Mouse (Mus musculus): ENCODE measurements around the gene Atad5. TPM values are rescaled to one million over a fixed set of nuclear protein-coding genes. Genes with fewer than 3 reads are reported as not detected.
"Not testable (repeated sequence)": the region's sequence is repeated elsewhere in the genome, so short reads cannot be mapped to it uniquely, and the experiment has no call there.

Atad5 gene
- 4.4 and 4.7 TPM in 2 replicates for polyA plus RNA-seq (2015; fragmentation: Nextera tagmentation; extraction: Ambion mirVana)

GRCm38 (mm10) chr11:80088917-80089816 is at the start of gene Atad5:
Gene Atad5 (plus strand): TSS chr11:80089400.
- H3K36me3 ChIP-seq, result no peaks in the 10 kb centered on the region
- H3K27me3 ChIP-seq, result no peaks in the 10 kb centered on the region
- WGBS, result 3% methylated on average over 57 of the region's 57 CpGs
- H3K4me3 ChIP-seq, result peak within 1 kb of the TSS; percentile 90
- H3K4me1 ChIP-seq (replicated peaks), result peaks cover 6% of the 10 kb centered on the region
- H3K9me3 ChIP-seq (replicated peaks), result no peaks in the 10 kb centered on the region
- peak within 1 kb of the TSS; percentile 58 for H3K27ac ChIP-seq
- peak; percentile 77 for ATAC-seq (replicated peaks; ENCODE audit: insufficient number of reproducible peaks, insufficient read depth, low FRiP score, low read depth)
- peak within 1 kb of the TSS; percentile 82 for H3K9ac ChIP-seq
- peak within 1 kb of the TSS; percentile 72 for H3K4me2 ChIP-seq

- Histone ChIP-seq H3K9ac (no peak overlapping the region), H3K27me3 (no peaks in the 10 kb centered on the region), H3K36me3 (peaks cover 6% of the 10 kb centered on the region; the same call in 1 of the 2 replicates), H3K27ac (no peak overlapping the region), H3K4me1 (replicated peaks) (peaks cover 4% of the 10 kb centered on the region; the same call in 1 of the 2 replicates), H3K4me2 (no peak overlapping the region), H3K4me3 (no peak overlapping the region), H3K9me3 (replicated peaks) (no peaks in the 10 kb centered on the region)
- WGBS, result 56% methylated on average over 10 of the region's 10 CpGs
- no peak for ATAC-seq (replicated peaks; ENCODE audit: insufficient number of reproducible peaks, insufficient read depth, low FRiP score, low read depth)
Measured at GRCm38 (mm10) chr11:80042615-80043418, 46.4 kb upstream of the Atad5 start.

GRCm38 (mm10) chr11:80043419-80043817 is 45.8 kb upstream of the Atad5 start:
- Histone ChIP-seq H3K9me3 (replicated peaks) (no peaks in the 10 kb centered on the region), H3K9ac (no peak overlapping the region), H3K4me1 (replicated peaks) (peaks cover 4% of the 10 kb centered on the region; the same call in 1 of the 2 replicates), H3K27me3 (no peaks in the 10 kb centered on the region), H3K4me2 (no peak overlapping the region), H3K4me3 (no peak overlapping the region), H3K36me3 (peaks cover 12% of the 10 kb centered on the region; the same call in 1 of the 2 replicates), H3K27ac (no peak overlapping the region)
- no peak for ATAC-seq (replicated peaks; ENCODE audit: insufficient number of reproducible peaks, insufficient read depth, low FRiP score, low read depth)
- 84% methylated on average over 8 of the region's 8 CpGs for WGBS

GRCm38 (mm10) chr11:80046856-80047255 is 42.3 kb upstream of the Atad5 start:
- Histone ChIP-seq H3K36me3 (peaks cover 12% of the 10 kb centered on the region; the same call in 1 of the 2 replicates), H3K27me3 (no peaks in the 10 kb centered on the region), H3K4me3 (no peak overlapping the region), H3K9me3 (replicated peaks) (no peaks in the 10 kb centered on the region), H3K9ac (no peak overlapping the region), H3K4me2 (no peak overlapping the region), H3K4me1 (replicated peaks) (peaks cover 20% of the 10 kb centered on the region), H3K27ac (peak overlapping the region; percentile 47)
- peak; percentile 43; the same call in 1 of the 2 replicates for ATAC-seq (replicated peaks; ENCODE audit: insufficient number of reproducible peaks, insufficient read depth, low FRiP score, low read depth)
- 54% methylated on average over 7 of the region's 7 CpGs for WGBS

GRCm38 (mm10) chr11:80050088-80050487 is 39.1 kb upstream of the Atad5 start:
- H3K9ac ChIP-seq, result no peak overlapping the region
- H3K4me1 ChIP-seq (replicated peaks), result peaks cover 32% of the 10 kb centered on the region
- H3K27me3 ChIP-seq, result no peaks in the 10 kb centered on the region
- H3K4me3 ChIP-seq, result no peak overlapping the region
- H3K4me2 ChIP-seq, result peak overlapping the region; percentile 28; the same call in 1 of the 2 replicates
- ATAC-seq (replicated peaks; ENCODE audit: insufficient number of reproducible peaks, insufficient read depth, low FRiP score, low read depth), result peak; percentile 90
- peaks cover 21% of the 10 kb centered on the region for H3K36me3 ChIP-seq
- H3K9me3 ChIP-seq (replicated peaks), result no peaks in the 10 kb centered on the region
- 21% methylated on average over 2 of the region's 2 CpGs for WGBS
- H3K27ac ChIP-seq, result peak overlapping the region; percentile 86

- Histone ChIP-seq H3K4me2 (no peak overlapping the region), H3K4me3 (no peak overlapping the region), H3K27ac (no peak overlapping the region), H3K27me3 (no peaks in the 10 kb centered on the region), H3K9me3 (replicated peaks) (no peaks in the 10 kb centered on the region), H3K4me1 (replicated peaks) (peaks cover 31% of the 10 kb centered on the region), H3K9ac (no peak overlapping the region), H3K36me3 (peaks cover 37% of the 10 kb centered on the region)
- no peak for ATAC-seq (replicated peaks; ENCODE audit: insufficient number of reproducible peaks, insufficient read depth, low FRiP score, low read depth)
- WGBS, result 76% methylated on average over 7 of the region's 7 CpGs
Measured at GRCm38 (mm10) chr11:80052456-80052855, 36.7 kb upstream of the Atad5 start.

- H3K27me3 ChIP-seq, result no peaks in the 10 kb centered on the region
- ATAC-seq (replicated peaks; ENCODE audit: insufficient number of reproducible peaks, insufficient read depth, low FRiP score, low read depth), result no peak
- H3K4me3 ChIP-seq, result no peak overlapping the region
- peaks cover 31% of the 10 kb centered on the region for H3K4me1 ChIP-seq (replicated peaks)
- peak overlapping the region; percentile 28; the same call in 1 of the 2 replicates for H3K27ac ChIP-seq
- 76% methylated on average over 5 of the region's 5 CpGs for WGBS
- H3K9ac ChIP-seq, result no peak overlapping the region
- no peaks in the 10 kb centered on the region for H3K9me3 ChIP-seq (replicated peaks)
- no peak overlapping the region for H3K4me2 ChIP-seq
- peaks cover 38% of the 10 kb centered on the region for H3K36me3 ChIP-seq
Measured at GRCm38 (mm10) chr11:80053171-80053570, 36.0 kb upstream of the Atad5 start.

- Histone ChIP-seq H3K4me3 (no peak overlapping the region), H3K9me3 (replicated peaks) (no peaks in the 10 kb centered on the region), H3K36me3 (peaks cover 48% of the 10 kb centered on the region), H3K27me3 (no peaks in the 10 kb centered on the region), H3K4me1 (replicated peaks) (peaks cover 28% of the 10 kb centered on the region), H3K27ac (0 out of 2 replicates have a peak overlapping the region, but pooled peaks have one; percentile 20), H3K4me2 (no peak overlapping the region), H3K9ac (no peak overlapping the region)
- WGBS, result 41% methylated on average over 4 of the region's 4 CpGs
- ATAC-seq (replicated peaks; ENCODE audit: insufficient number of reproducible peaks, insufficient read depth, low FRiP score, low read depth), result no peak
Measured at GRCm38 (mm10) chr11:80054659-80055058, 34.5 kb upstream of the Atad5 start.

- peaks cover 62% of the 10 kb centered on the region for H3K36me3 ChIP-seq
- no peak overlapping the region for H3K4me3 ChIP-seq
- H3K27me3 ChIP-seq, result no peaks in the 10 kb centered on the region
- H3K4me2 ChIP-seq, result no peak overlapping the region
- WGBS, result 58% methylated on average over 9 of the region's 9 CpGs
- no peaks in the 10 kb centered on the region for H3K9me3 ChIP-seq (replicated peaks)
- no peak overlapping the region for H3K9ac ChIP-seq
- peak overlapping the region; percentile 57; the same call in 1 of the 2 replicates for H3K27ac ChIP-seq
- peak; percentile 80 for ATAC-seq (replicated peaks; ENCODE audit: insufficient number of reproducible peaks, insufficient read depth, low FRiP score, low read depth)
- H3K4me1 ChIP-seq (replicated peaks), result peaks cover 16% of the 10 kb centered on the region; the same call in 1 of the 2 replicates
Measured at GRCm38 (mm10) chr11:80056141-80056540, 33.1 kb upstream of the Atad5 start.

- no peaks in the 10 kb centered on the region for H3K4me1 ChIP-seq (replicated peaks)
- H3K4me2 ChIP-seq, result no peak overlapping the region
- no peak overlapping the region for H3K4me3 ChIP-seq
- no peak overlapping the region for H3K27ac ChIP-seq
- H3K36me3 ChIP-seq, result peaks cover 57% of the 10 kb centered on the region
- no peak overlapping the region for H3K9ac ChIP-seq
- WGBS, result 76% methylated on average over 4 of the region's 4 CpGs
- no peak for ATAC-seq (replicated peaks; ENCODE audit: insufficient number of reproducible peaks, insufficient read depth, low FRiP score, low read depth)
- no peaks in the 10 kb centered on the region for H3K27me3 ChIP-seq
- no peaks in the 10 kb centered on the region for H3K9me3 ChIP-seq (replicated peaks)
Measured at GRCm38 (mm10) chr11:80062159-80062558, 27.0 kb upstream of the Atad5 start.

- H3K27ac ChIP-seq; H3K4me1 ChIP-seq (replicated peaks); ATAC-seq (replicated peaks; ENCODE audit: insufficient number of reproducible peaks, insufficient read depth, low FRiP score, low read depth); H3K27me3 ChIP-seq; H3K9ac ChIP-seq; H3K9me3 ChIP-seq (replicated peaks); H3K4me2 ChIP-seq; H3K4me3 ChIP-seq: not testable (repeated sequence)
- WGBS, result 87% methylated on average over 4 of the region's 4 CpGs
- peaks cover 19% of the 10 kb centered on the region for H3K36me3 ChIP-seq
Measured at GRCm38 (mm10) chr11:80066373-80066772, 22.8 kb upstream of the Atad5 start.

Data from heart, embryonic 15.5 days (tissue).